Mouse (Mus musculus): ENCODE measurements at regions not wholly inside any gene's neighbourhood (a gene's known extent, or its start where the extent isn't known, plus 50 kb on each side); places are given as distances from the start of the nearest gene placed in this dataset.

DNA sequence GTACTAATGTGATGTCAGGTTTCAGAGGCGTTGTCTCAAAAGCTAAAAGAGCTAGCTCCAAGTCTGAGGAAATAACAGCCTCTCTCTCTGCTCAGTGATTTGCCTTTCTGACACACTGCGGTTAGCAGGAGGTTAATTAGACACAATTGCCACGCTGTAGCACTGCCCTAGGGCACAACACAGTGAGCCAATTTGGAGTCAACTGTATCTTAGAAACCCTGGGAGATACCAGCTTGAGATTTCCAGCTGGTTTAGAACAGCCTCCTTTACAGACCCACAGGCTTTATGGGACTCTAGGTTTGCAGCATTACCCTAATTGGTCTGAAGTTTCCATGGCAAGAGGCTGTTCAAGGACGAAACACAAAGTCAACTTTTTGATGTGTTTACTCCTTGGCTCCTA, 176.9 kb upstream of the Fer start:
- no peak for ATAC-seq (ENCODE audit: insufficient read depth)
- Histone ChIP-seq H3K4me2 (ENCODE audit: low read depth) (no peak overlapping the region), H3K27ac (no peak overlapping the region), H3K4me3 (ENCODE audit: insufficient read depth in 1 of 2, low read depth in 2 of 2, low read length in 2 of 2) (no peak overlapping the region), H3K9ac (replicated peaks) (no peak overlapping the region), H3K4me1 (replicated peaks; ENCODE audit: control insufficient read depth in 2 of 2, insufficient read depth in 2 of 2, low read length in 1 of 2) (peaks cover 0 to 2% of the 10 kb centered on the region in 2 experiments; a peak in 1 of 4 replicates), H3K36me3 (replicated peaks; ENCODE audit: control insufficient read depth, insufficient read depth, low read depth) (no peaks in the 10 kb centered on the region), H3K9me3 (ENCODE audit: control insufficient read depth, low read length) (no peaks in the 10 kb centered on the region), H3K27me3 (ENCODE audit: control insufficient read depth, insufficient read depth, low read length) (no peaks in the 10 kb centered on the region)
- no peak for DNase-seq (ENCODE audit: low read depth in 3 of 3, low spot score in 3 of 3)
- 51% methylated on average over 4 of the region's 4 CpGs for WGBS (ENCODE audit: insufficient replicate concordance)
- no peak for TF ChIP-seq EP300 (IDR thresholded peaks at IDR 0.05; ENCODE audit: low read depth)
- TF ChIP-seq CTCF (IDR thresholded peaks at IDR 0.05; ENCODE audit: low read depth): no peak

DNA sequence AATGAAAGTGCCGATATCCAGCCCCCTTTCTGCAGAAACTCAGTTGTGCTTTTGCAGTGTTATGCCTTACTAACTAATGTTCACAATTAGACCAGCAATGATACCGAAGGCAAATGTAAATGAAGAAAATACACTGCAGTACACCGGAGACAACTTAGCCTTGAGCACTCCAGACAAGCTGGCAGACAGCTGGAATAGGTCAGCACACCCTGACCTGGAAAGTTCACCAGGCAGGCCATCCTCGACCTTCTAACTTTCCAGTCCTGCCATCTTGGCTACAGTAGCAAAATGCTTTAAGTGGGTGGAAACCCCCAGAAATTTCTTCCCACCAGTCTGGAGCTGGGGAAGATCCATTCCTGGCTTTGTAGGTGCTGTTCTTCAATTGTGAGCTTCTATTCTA, 176.5 kb upstream of the Fer start:
- Histone ChIP-seq H3K36me3 (replicated peaks; ENCODE audit: control insufficient read depth, insufficient read depth, low read depth) (no peaks in the 10 kb centered on the region), H3K4me2 (ENCODE audit: low read depth) (no peak overlapping the region), H3K4me3 (ENCODE audit: insufficient read depth in 1 of 2, low read depth in 2 of 2, low read length in 2 of 2) (no peak overlapping the region), H3K27me3 (ENCODE audit: control insufficient read depth, insufficient read depth, low read length) (no peaks in the 10 kb centered on the region), H3K9ac (replicated peaks) (no peak overlapping the region), H3K27ac (no peak overlapping the region), H3K4me1 (replicated peaks; ENCODE audit: control insufficient read depth in 2 of 2, insufficient read depth in 2 of 2, low read length in 1 of 2) (peaks cover 0 to 2% of the 10 kb centered on the region in 2 experiments; a peak in 1 of 4 replicates), H3K9me3 (ENCODE audit: control insufficient read depth, low read length) (no peaks in the 10 kb centered on the region)
- DNase-seq (ENCODE audit: low read depth in 3 of 3, low spot score in 3 of 3) (no peak), ATAC-seq (ENCODE audit: insufficient read depth) (no peak)
- TF ChIP-seq CTCF (IDR thresholded peaks at IDR 0.05; ENCODE audit: low read depth) (no peak), EP300 (IDR thresholded peaks at IDR 0.05; ENCODE audit: low read depth) (no peak)
- 62% methylated on average over 4 of the region's 4 CpGs for WGBS (ENCODE audit: insufficient replicate concordance)

DNA sequence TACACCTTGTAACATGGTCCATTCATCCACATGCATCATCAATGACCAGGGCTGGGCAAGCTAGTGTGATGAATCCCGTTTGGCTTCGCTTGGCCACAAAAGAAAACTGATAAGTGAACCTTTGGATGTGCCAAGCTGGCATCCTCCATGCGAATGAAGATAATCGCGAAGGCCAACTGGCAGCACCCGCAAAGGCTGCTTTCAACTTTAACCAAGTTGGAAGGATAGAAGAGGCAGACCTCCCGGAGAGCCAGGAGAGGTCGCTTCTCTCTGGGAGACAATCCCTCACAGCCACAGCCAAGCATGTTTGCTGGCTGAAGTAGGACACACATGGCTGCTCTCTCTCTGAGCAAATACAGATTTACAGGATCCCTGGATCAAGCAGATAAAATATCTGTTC, 173.6 kb upstream of the Fer start:
- TF ChIP-seq EP300 (IDR thresholded peaks at IDR 0.05; ENCODE audit: low read depth) (no peak), CTCF (IDR thresholded peaks at IDR 0.05; ENCODE audit: low read depth) (no peak)
- Histone ChIP-seq H3K4me2 (ENCODE audit: low read depth) (no peak overlapping the region), H3K4me3 (ENCODE audit: insufficient read depth in 1 of 2, low read depth in 2 of 2, low read length in 2 of 2) (no peak overlapping the region), H3K9me3 (ENCODE audit: control insufficient read depth, low read length) (no peaks in the 10 kb centered on the region), H3K27me3 (ENCODE audit: control insufficient read depth, insufficient read depth, low read length) (no peaks in the 10 kb centered on the region), H3K4me1 (replicated peaks; ENCODE audit: control insufficient read depth in 2 of 2, insufficient read depth in 2 of 2, low read length in 1 of 2) (peaks cover 0 to 2% of the 10 kb centered on the region in 2 experiments; a peak in 1 of 4 replicates), H3K9ac (replicated peaks) (no peak overlapping the region), H3K36me3 (replicated peaks; ENCODE audit: control insufficient read depth, insufficient read depth, low read depth) (no peaks in the 10 kb centered on the region), H3K27ac (no peak overlapping the region)
- no peak for ATAC-seq (ENCODE audit: insufficient read depth)
- DNase-seq (ENCODE audit: low read depth in 3 of 3, low spot score in 3 of 3): no peak
- 66% methylated on average over 8 of the region's 8 CpGs for WGBS (ENCODE audit: insufficient replicate concordance)

DNA sequence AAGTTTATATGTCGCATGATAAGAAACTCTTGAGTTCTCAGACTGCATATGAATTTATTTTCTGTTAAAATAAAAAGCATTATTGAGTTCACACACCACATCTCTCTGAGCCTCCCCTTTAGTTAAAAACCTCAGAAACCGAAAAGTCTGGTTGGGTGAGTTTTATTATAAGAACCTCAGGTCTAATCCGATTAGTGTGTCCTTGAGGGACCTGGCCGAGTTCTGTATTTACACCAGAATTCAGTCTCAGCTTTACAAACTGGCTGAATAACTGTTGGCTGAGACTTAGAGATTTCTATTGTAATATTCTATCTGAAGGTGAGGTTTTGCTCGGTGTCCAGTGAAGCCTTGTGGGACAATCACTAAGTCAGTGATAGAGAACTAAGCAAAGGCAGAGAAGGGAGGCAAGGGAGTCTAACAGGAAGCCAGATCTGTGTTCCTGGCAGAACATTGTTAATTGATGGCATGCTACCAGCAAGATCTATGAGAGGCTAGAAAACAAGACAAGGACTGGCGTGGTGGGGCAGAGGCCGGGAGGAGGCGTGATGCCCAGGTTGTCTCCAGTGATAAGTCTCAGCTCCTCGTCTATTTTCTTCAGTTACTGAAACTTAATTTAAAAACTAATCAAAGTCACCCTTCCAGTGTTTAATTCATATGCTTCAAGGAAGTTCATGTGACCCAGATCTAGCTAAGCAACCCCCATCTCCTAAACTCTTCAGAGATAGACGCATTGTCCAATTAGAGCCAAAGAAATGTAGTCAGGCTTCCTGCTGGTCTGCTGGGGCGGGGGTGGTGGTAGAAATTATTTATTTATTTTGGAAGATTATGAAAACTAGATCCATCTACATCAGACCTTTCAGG, 171.8 kb upstream of the Fer start:
- Histone ChIP-seq H3K4me1 (replicated peaks; ENCODE audit: control insufficient read depth in 2 of 2, insufficient read depth in 2 of 2, low read length in 1 of 2) (no peaks in the 10 kb centered on the region), H3K4me3 (ENCODE audit: insufficient read depth in 1 of 2, low read depth in 2 of 2, low read length in 2 of 2) (no peak overlapping the region), H3K9ac (replicated peaks) (no peak overlapping the region), H3K4me2 (ENCODE audit: low read depth) (no peak overlapping the region), H3K27me3 (ENCODE audit: control insufficient read depth, insufficient read depth, low read length) (no peaks in the 10 kb centered on the region), H3K36me3 (replicated peaks; ENCODE audit: control insufficient read depth, insufficient read depth, low read depth) (no peaks in the 10 kb centered on the region), H3K9me3 (ENCODE audit: control insufficient read depth, low read length) (no peaks in the 10 kb centered on the region), H3K27ac (no peak overlapping the region)
- no peak for ATAC-seq (ENCODE audit: insufficient read depth)
- TF ChIP-seq CTCF (IDR thresholded peaks at IDR 0.05; ENCODE audit: low read depth): no peak
- no peak for TF ChIP-seq EP300 (IDR thresholded peaks at IDR 0.05; ENCODE audit: low read depth)
- no peak for DNase-seq (ENCODE audit: low read depth in 3 of 3, low spot score in 3 of 3)
- WGBS (ENCODE audit: insufficient replicate concordance): 56% methylated on average over 11 of the region's 11 CpGs

DNA sequence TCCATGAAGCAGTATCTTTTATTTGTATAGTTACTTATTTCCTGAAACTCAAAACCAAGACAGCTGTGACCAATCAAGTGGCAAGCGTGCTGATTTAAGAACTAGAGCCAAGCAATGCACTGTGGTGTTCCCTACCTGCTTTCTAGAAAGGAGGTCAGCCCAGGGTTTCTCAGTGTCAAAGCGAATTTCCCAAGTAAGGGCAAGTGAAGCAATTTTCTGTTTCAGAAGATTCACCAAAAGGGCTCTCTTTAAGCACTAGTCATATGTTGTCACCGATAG, 171.2 kb upstream of the Fer start:
- H3K9me3 ChIP-seq (ENCODE audit: control insufficient read depth, low read length): no peaks in the 10 kb centered on the region
- no peak overlapping the region for H3K4me3 ChIP-seq (ENCODE audit: insufficient read depth in 1 of 2, low read depth in 2 of 2, low read length in 2 of 2)
- ATAC-seq (ENCODE audit: insufficient read depth) (no peak), DNase-seq (ENCODE audit: low read depth in 3 of 3, low spot score in 3 of 3) (no peak)
- 60% methylated on average over 3 of the region's 3 CpGs for WGBS (ENCODE audit: insufficient replicate concordance)
- no peaks in the 10 kb centered on the region for H3K27me3 ChIP-seq (ENCODE audit: control insufficient read depth, insufficient read depth, low read length)
- H3K4me1 ChIP-seq (replicated peaks; ENCODE audit: control insufficient read depth in 2 of 2, insufficient read depth in 2 of 2, low read length in 1 of 2): no peaks in the 10 kb centered on the region
- no peak overlapping the region for H3K4me2 ChIP-seq (ENCODE audit: low read depth)
- no peak overlapping the region for H3K27ac ChIP-seq
- no peaks in the 10 kb centered on the region for H3K36me3 ChIP-seq (replicated peaks; ENCODE audit: control insufficient read depth, insufficient read depth, low read depth)
- no peak for TF ChIP-seq EP300 (IDR thresholded peaks at IDR 0.05; ENCODE audit: low read depth)
- no peak for TF ChIP-seq CTCF (IDR thresholded peaks at IDR 0.05; ENCODE audit: low read depth)
- H3K9ac ChIP-seq (replicated peaks): no peak overlapping the region
